9 mouse cellular contexts compared by ENCODE assay signal in the genomic region with DNA sequence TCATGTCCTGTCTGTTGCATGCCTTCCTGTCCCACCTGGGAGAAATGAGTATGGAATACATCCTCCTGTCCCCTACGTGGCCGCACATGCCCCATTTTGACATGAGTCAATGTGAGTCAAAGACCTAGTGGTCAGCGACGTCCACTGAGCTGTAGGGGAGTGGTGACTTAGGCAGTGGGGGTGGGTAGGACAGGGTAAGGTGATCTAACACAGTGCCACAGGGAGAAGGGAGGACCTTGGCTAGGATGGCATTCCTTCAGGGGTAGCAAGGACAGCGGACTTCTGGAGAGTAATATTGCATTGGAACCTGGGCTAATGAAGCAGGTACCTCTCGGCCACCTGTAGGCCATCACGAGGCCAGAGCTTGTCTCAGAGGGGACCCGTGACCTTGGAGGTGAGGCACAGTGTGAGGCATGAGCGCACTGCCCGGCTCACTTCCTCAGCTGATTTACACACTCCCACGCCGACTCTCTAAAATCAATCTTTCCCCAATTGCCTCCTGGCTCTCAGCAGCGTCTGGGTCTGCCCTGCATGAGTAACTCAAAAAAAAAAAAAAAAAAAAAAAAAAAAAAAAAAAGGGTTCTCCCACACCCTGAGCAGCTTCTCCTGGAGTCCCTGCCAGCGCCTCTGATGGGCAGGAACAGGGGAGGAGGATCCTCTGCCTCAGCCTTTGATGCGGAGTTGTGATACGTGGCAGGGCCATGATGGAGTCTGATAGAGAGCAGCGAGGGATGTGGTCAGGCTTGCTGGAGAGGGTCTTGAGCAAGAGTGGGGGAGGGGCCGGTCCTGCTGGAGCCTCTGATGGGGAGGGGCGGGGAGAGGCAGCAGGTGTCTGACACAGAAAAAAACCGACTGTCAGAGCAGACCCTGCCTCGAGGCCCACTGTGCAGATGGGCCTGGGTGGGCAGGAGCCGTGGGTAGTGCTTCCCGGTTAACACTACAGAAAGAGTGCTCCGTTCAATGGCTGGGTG. TPM values are rescaled to one million over a fixed set of nuclear protein-coding genes. Genes with fewer than 3 reads are reported as not detected.
DNase-seq lines count a peak whose midpoint lies in the region; TF ChIP-seq lines count a peak whose summit lies in the region.
"Had no signal": no experiment of that assay in that cellular context is flagged by ENCODE, and none has a peak within 500 bp of the region (broad histone marks: within the 10 kb centered on the region; RNA-seq: fewer than 3 reads in every experiment).

No protein-coding gene starts in this region.

- DNase-seq in kidney, adult 2 months: peak; percentile 56
- no peak for DNase-seq in kidney, adult 18-20 months
- peak; percentile 65 for DNase-seq in embryo, embryonic 11 days
- DNase-seq in layer of hippocampus, adult 8-10 months (ENCODE audit: low spot score in 2 of 2): peak; percentile 28 to 31
- peak; percentile 17 for DNase-seq in right cerebral cortex, postnatal 4 days
- DNase-seq in lung, postnatal 10 days: no peak
- no peak for DNase-seq in adrenal gland, adult 18-20 months (ENCODE audit: low spot score in 2 of 2)
- DNase-seq in adrenal gland, postnatal 10 days: no peak

- H3K27me3 ChIP-seq in kidney, adult 2 months (replicated peaks; ENCODE audit: control insufficient read depth, insufficient read depth, low read length): no peaks in the 10 kb centered on the region

- WGBS in kidney, adult 2 months: 29% methylated on average over 24 of the region's 24 CpGs

- TF ChIP-seq POLR2A in kidney, adult 2 months (IDR thresholded peaks at IDR 0.05; ENCODE audit: low read depth, low read length): no peak

- no peak overlapping the region for H3K4me3 ChIP-seq in kidney, adult 2 months (ENCODE audit: insufficient read depth, low read depth, low read length)

- H3K27ac ChIP-seq in kidney, adult 2 months (ENCODE audit: insufficient read depth, low read depth, low read length): no peak overlapping the region
- H3K27ac ChIP-seq: liver, embryonic 14.5 days had no signal

- no peaks in the 10 kb centered on the region for H3K36me3 ChIP-seq in kidney, adult 2 months (ENCODE audit: control insufficient read depth, insufficient read depth, low read length)

- H3K4me1 ChIP-seq in kidney, adult 2 months (ENCODE audit: control insufficient read depth, insufficient read depth, low read length): peaks cover 24% of the 10 kb centered on the region; the same call in 1 of the 2 replicates

- no peak for TF ChIP-seq CTCF in kidney, adult 2 months (conservative IDR thresholded peaks at IDR 0.05; ENCODE audit: insufficient read depth, insufficient read length, low read depth, low read length)

RNA-seq across cellular contexts. Expression of gene Pepd, which starts 1.8 kb away (rescaled TPM):
- polyA plus RNA-seq in kidney, adult 2 months (2012; rRNA removed): 299 and 326 TPM in 2 replicates
- total RNA-seq in layer of hippocampus, adult 8-10 months (2022): 10 to 100 TPM; 31.5 to 40.8 (median 37.0) TPM
- total RNA-seq in adrenal gland, adult 18-20 months (2021): 100 to 1,000 TPM; 103 to 126 TPM
- total RNA-seq in adrenal gland, postnatal 10 days (2021): 10 to 100 TPM; 56.6 to 58.9 TPM

Comparison
In these comparisons a context has a peak if more than half of its experiments do, and no peak if none do; other contexts are left out.
1. DNase-seq: peak in kidney, adult 2 months (single experiment), embryo, embryonic 11 days (single experiment), layer of hippocampus, adult 8-10 months (2 of 2) and right cerebral cortex, postnatal 4 days (single experiment); none in kidney, adult 18-20 months (single experiment), lung, postnatal 10 days (single experiment), adrenal gland, adult 18-20 months (0 of 2) and adrenal gland, postnatal 10 days (single experiment).